Mouse (Mus musculus): Measurements from ENCODE around the gene Stag1.

Gene Stag1

GRCm38 (mm10) chr9:100605522-100605921, 7.9 kb downstream of the Stag1 start:
- DNase-seq (ENCODE audit: low read depth, low spot score), result no peak

- DNase-seq (ENCODE audit: low read depth, low spot score), result no peak
Observed at GRCm38 (mm10) chr9:100605985-100606554, 8.5 kb downstream of the Stag1 start.

- no peak for DNase-seq (ENCODE audit: low read depth, low spot score)
Observed at GRCm38 (mm10) chr9:100613501-100614071, 16.0 kb downstream of the Stag1 start.

- DNase-seq (ENCODE audit: low read depth, low spot score), result peak; percentile 30
Observed at GRCm38 (mm10) chr9:100616947-100617346, 19.3 kb downstream of the Stag1 start.

GRCm38 (mm10) chr9:100626258-100626657, 28.7 kb downstream of the Stag1 start:
- DNase-seq (ENCODE audit: low read depth, low spot score), result no peak

GRCm38 (mm10) chr9:100640754-100641153, 43.2 kb downstream of the Stag1 start:
- no peak for DNase-seq (ENCODE audit: low read depth, low spot score)

GRCm38 (mm10) chr9:100641391-100642085, 43.9 kb downstream of the Stag1 start:
- DNase-seq (ENCODE audit: low read depth, low spot score), result no peak

GRCm38 (mm10) chr9:100642186-100642839, 44.7 kb downstream of the Stag1 start:
- DNase-seq (ENCODE audit: low read depth, low spot score), result no peak

GRCm38 (mm10) chr9:100642840-100643697, 45.5 kb downstream of the Stag1 start:
- DNase-seq (ENCODE audit: low read depth, low spot score), result peak; percentile 97

- no peak for DNase-seq (ENCODE audit: low read depth, low spot score)
Observed at GRCm38 (mm10) chr9:100644071-100644771, 46.6 kb downstream of the Stag1 start.

- DNase-seq (ENCODE audit: low read depth, low spot score), result no peak
Observed at GRCm38 (mm10) chr9:100645026-100645940, 47.7 kb downstream of the Stag1 start.

- DNase-seq (ENCODE audit: low read depth, low spot score), result no peak
Observed at GRCm38 (mm10) chr9:100646276-100646675, 48.7 kb downstream of the Stag1 start.

- no peak for DNase-seq (ENCODE audit: low read depth, low spot score)
Observed at GRCm38 (mm10) chr9:100647774-100648323, 50.3 kb downstream of the Stag1 start.

GRCm38 (mm10) chr9:100654104-100654503, 56.5 kb downstream of the Stag1 start:
- DNase-seq (ENCODE audit: low read depth, low spot score), result no peak

GRCm38 (mm10) chr9:100656058-100656457, 58.5 kb downstream of the Stag1 start:
- DNase-seq (ENCODE audit: low read depth, low spot score), result no peak

- DNase-seq (ENCODE audit: low read depth, low spot score), result no peak
Observed at GRCm38 (mm10) chr9:100660587-100660986, 63.0 kb downstream of the Stag1 start.

GRCm38 (mm10) chr9:100663473-100664134, 66.0 kb downstream of the Stag1 start:
- no peak for DNase-seq (ENCODE audit: low read depth, low spot score)

- no peak for DNase-seq (ENCODE audit: low read depth, low spot score)
Observed at GRCm38 (mm10) chr9:100670151-100670550, 72.6 kb downstream of the Stag1 start.

GRCm38 (mm10) chr9:100679036-100679435, 81.4 kb downstream of the Stag1 start:
- no peak for DNase-seq (ENCODE audit: low read depth, low spot score)
